Mouse (Mus musculus): Measurements from ENCODE around the gene Gimap8. TPM values are rescaled to one million over a fixed set of nuclear protein-coding genes. Genes with fewer than 3 reads are reported as not detected.

Gene Gimap8
- total and polyA plus RNA-seq, 2 experiments from 2014 or later, result 0.49 to 1.3 TPM

DNA sequence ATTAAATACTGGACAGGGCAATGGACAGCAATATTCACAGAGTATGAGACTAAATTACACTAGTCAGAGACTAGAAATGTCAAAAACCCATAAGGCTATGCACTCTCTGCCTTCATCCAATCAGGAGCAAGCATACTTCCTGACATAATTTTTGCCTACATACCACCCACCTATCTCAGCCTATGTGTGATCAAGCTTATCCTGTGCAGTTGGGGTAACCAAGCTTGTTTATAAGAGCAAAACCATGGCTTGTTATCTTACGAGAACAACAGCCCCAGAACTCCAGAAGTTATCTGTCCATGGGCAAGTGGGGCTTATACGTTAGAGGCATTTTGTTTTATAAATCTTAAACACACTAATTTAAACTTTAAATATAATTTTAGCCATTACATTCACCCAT, 11.9 kb upstream of the Gimap8 start:
- H3K4me1 ChIP-seq (ENCODE audit: insufficient read depth, low read length), result no peaks in the 10 kb centered on the region
- TF ChIP-seq CTCF (IDR thresholded peaks at IDR 0.05; ENCODE audit: low read depth), result no peak
- DNase-seq (ENCODE audit: low spot score), result no peak
- no peak overlapping the region for H3K4me3 ChIP-seq (ENCODE audit: low read length)
- H3K27me3 ChIP-seq (ENCODE audit: insufficient read depth, low read length), result no peaks in the 10 kb centered on the region
- H3K4me2 ChIP-seq (ENCODE audit: low read depth, low read length), result no peak overlapping the region
- no peak overlapping the region for H3K27ac ChIP-seq
- WGBS, result 91% methylated on average over 2 of the region's 2 CpGs
- no peaks in the 10 kb centered on the region; the same call in 1 of the 2 replicates for H3K36me3 ChIP-seq (ENCODE audit: insufficient read depth, low read length)
- no peak overlapping the region for H3K9ac ChIP-seq (replicated peaks; ENCODE audit: low read length)
- H3K9me3 ChIP-seq (ENCODE audit: low read length), result no peaks in the 10 kb centered on the region
- ATAC-seq, result no peak

DNA sequence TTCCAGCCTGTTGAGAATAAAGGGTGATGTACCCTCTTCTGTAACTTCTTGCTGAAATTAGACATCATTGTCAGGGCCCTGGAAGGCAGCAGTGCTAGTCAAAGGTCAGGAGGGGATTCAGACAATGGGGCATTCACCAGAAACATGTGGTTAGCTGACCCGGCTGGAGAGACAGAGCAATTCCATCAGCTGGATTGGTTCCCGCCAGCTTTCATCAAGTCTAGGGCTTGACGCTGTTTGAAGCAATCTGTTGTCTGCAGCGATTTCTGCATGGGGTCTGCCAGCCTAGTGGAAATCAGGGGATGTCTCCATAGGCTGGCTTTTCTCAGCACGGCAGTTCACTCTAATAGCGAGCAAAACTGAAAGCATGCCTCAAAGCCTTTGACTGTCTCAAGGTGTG, 10.5 kb upstream of the Gimap8 start:
- H3K4me2 ChIP-seq (ENCODE audit: low read depth, low read length), result no peak overlapping the region
- H3K4me1 ChIP-seq (ENCODE audit: insufficient read depth, low read length), result no peaks in the 10 kb centered on the region
- ATAC-seq, result no peak
- no peaks in the 10 kb centered on the region for H3K9me3 ChIP-seq (ENCODE audit: low read length)
- no peaks in the 10 kb centered on the region; the same call in 1 of the 2 replicates for H3K36me3 ChIP-seq (ENCODE audit: insufficient read depth, low read length)
- DNase-seq (ENCODE audit: low spot score), result peak; percentile 10
- H3K27me3 ChIP-seq (ENCODE audit: insufficient read depth, low read length), result no peaks in the 10 kb centered on the region
- WGBS, result 35% methylated on average over 6 of the region's 6 CpGs
- H3K27ac ChIP-seq, result no peak overlapping the region
- no peak overlapping the region for H3K9ac ChIP-seq (replicated peaks; ENCODE audit: low read length)
- no peak for TF ChIP-seq CTCF (IDR thresholded peaks at IDR 0.05; ENCODE audit: low read depth)
- H3K4me3 ChIP-seq (ENCODE audit: low read length), result no peak overlapping the region

DNA sequence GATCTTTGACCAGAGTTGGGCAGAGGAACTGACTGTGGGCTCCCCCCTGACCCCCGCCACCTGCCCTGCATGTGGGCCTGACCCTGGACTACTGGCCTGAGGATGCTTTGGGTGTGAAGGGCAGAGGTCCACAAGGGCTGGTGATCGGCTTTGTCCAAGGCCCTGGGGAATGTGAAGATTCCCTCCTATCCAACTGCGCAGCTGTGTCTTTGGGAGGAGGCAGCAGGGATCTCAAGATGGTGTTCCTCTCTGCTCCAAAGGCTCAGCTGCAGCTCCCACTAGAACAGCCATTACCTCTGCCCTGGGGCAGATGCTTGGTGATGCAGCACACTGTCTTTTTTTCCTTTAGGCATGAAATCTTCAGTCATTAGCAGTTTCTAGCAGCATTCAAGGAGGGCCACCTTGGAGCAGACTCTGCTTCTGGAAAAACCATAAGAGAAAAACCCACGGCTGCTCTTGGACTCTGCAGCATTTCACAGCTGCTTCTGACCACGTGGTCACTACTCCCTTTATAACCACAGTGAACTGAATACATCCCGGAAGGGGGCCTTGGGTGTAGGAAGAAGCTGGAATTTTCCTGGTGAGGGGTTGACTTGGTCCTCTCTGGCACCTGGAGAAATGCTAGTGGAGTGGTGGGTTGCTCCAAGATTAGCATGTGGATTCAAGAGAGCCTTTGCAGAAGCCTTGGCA, 9.1 kb upstream of the Gimap8 start:
- H3K27ac ChIP-seq, result no peak overlapping the region
- no peak for DNase-seq (ENCODE audit: low spot score)
- 63% methylated on average over 6 of the region's 6 CpGs for WGBS
- no peaks in the 10 kb centered on the region for H3K4me1 ChIP-seq (ENCODE audit: insufficient read depth, low read length)
- ATAC-seq, result no peak
- no peak overlapping the region for H3K9ac ChIP-seq (replicated peaks; ENCODE audit: low read length)
- no peak for TF ChIP-seq CTCF (IDR thresholded peaks at IDR 0.05; ENCODE audit: low read depth)
- no peak overlapping the region for H3K4me3 ChIP-seq (ENCODE audit: low read length)
- H3K27me3 ChIP-seq (ENCODE audit: insufficient read depth, low read length), result no peaks in the 10 kb centered on the region
- H3K36me3 ChIP-seq (ENCODE audit: insufficient read depth, low read length), result no peaks in the 10 kb centered on the region
- H3K9me3 ChIP-seq (ENCODE audit: low read length), result no peaks in the 10 kb centered on the region
- H3K4me2 ChIP-seq (ENCODE audit: low read depth, low read length), result no peak overlapping the region

DNA sequence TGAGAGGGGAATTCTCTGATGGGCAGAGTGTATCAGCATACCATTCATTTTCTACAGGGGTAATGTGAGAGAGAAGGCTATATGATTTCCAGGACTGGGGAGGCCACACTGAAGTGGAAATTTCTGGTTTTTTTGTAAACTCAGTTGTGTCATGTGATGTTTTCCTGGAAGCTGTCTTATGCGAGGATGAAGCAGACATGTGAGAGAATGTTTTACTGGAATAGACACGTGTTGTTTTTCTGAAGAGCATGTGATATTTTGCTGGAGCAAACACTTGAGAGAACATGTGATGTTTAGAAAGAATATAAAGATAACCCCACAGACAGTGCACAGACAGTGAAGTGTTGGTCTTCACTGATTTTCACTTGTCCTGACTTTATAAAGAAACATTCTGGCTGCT, 8.5 kb upstream of the Gimap8 start:
- Histone ChIP-seq H3K36me3 (ENCODE audit: insufficient read depth, low read length) (no peaks in the 10 kb centered on the region), H3K9me3 (ENCODE audit: low read length) (no peaks in the 10 kb centered on the region), H3K27me3 (ENCODE audit: insufficient read depth, low read length) (no peaks in the 10 kb centered on the region), H3K9ac (replicated peaks; ENCODE audit: low read length) (no peak overlapping the region), H3K4me3 (ENCODE audit: low read length) (no peak overlapping the region), H3K4me1 (ENCODE audit: insufficient read depth, low read length) (no peaks in the 10 kb centered on the region), H3K27ac (no peak overlapping the region), H3K4me2 (ENCODE audit: low read depth, low read length) (no peak overlapping the region)
- ATAC-seq (no peak), DNase-seq (ENCODE audit: low spot score) (no peak)
- TF ChIP-seq CTCF (IDR thresholded peaks at IDR 0.05; ENCODE audit: low read depth), result no peak
- WGBS, result 77% methylated on average over 2 of the region's 2 CpGs

DNA sequence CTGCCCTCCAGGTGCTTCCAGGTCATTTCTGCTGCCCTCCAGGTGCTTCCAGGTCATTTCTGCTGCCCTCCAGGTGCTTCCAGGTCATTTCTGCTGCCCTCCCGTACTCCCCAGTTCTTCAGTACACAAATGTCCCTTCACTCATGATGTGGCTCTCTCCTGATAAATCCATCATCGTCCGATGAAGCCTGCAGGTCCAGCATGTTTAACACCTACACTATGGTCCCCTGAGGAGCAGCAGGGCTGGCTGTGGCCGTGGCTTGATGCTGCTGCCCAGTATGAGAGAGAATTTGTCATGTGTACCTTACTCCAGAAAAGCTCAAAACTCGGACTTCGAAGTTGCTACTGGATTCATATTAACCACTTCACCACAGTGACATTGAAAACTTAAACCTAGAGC, 5.6 kb upstream of the Gimap8 start:
- Histone ChIP-seq H3K4me2 (ENCODE audit: low read depth, low read length) (no peak overlapping the region), H3K27me3 (ENCODE audit: insufficient read depth, low read length) (no peaks in the 10 kb centered on the region), H3K9me3 (ENCODE audit: low read length) (no peaks in the 10 kb centered on the region), H3K4me3 (ENCODE audit: low read length) (no peak overlapping the region), H3K4me1 (ENCODE audit: insufficient read depth, low read length) (no peaks in the 10 kb centered on the region), H3K27ac (no peak overlapping the region), H3K36me3 (ENCODE audit: insufficient read depth, low read length) (no peaks in the 10 kb centered on the region), H3K9ac (replicated peaks; ENCODE audit: low read length) (no peak overlapping the region)
- TF ChIP-seq CTCF (IDR thresholded peaks at IDR 0.05; ENCODE audit: low read depth), result no peak
- 78% methylated on average over 6 of the region's 6 CpGs for WGBS
- ATAC-seq (no peak), DNase-seq (ENCODE audit: low spot score) (no peak)

GRCm38 (mm10) chr6:48642764-48643292, 4.2 kb upstream of the Gimap8 start:
- DNase-seq (ENCODE audit: low spot score) (peak; percentile 93), ATAC-seq (peak; percentile 37)
- Histone ChIP-seq H3K4me1 (ENCODE audit: insufficient read depth, low read length) (no peaks in the 10 kb centered on the region), H3K4me2 (ENCODE audit: low read depth, low read length) (no peak overlapping the region), H3K9ac (replicated peaks; ENCODE audit: low read length) (no peak overlapping the region), H3K36me3 (ENCODE audit: insufficient read depth, low read length) (no peaks in the 10 kb centered on the region), H3K27ac (no peak overlapping the region), H3K9me3 (ENCODE audit: low read length) (no peaks in the 10 kb centered on the region), H3K4me3 (ENCODE audit: low read length) (no peak overlapping the region), H3K27me3 (ENCODE audit: insufficient read depth, low read length) (no peaks in the 10 kb centered on the region)
- TF ChIP-seq CTCF (IDR thresholded peaks at IDR 0.05; ENCODE audit: low read depth), result peak; percentile 77
- 19% methylated on average over 4 of the region's 4 CpGs for WGBS

GRCm38 (mm10) chr6:48645660-48646308, 1.2 kb upstream of the Gimap8 start:
- no peak overlapping the region for H3K4me2 ChIP-seq (ENCODE audit: low read depth, low read length)
- peak; percentile 50; the same call in 1 of the 2 replicates for ATAC-seq
- 13% methylated on average over 12 of the region's 12 CpGs for WGBS
- no peak overlapping the region for H3K4me3 ChIP-seq (ENCODE audit: low read length)
- H3K27me3 ChIP-seq (ENCODE audit: insufficient read depth, low read length), result no peaks in the 10 kb centered on the region
- no peak overlapping the region for H3K27ac ChIP-seq
- no peaks in the 10 kb centered on the region for H3K9me3 ChIP-seq (ENCODE audit: low read length)
- H3K4me1 ChIP-seq (ENCODE audit: insufficient read depth, low read length), result no peaks in the 10 kb centered on the region
- peak; percentile 88 for TF ChIP-seq CTCF (IDR thresholded peaks at IDR 0.05; ENCODE audit: low read depth)
- H3K36me3 ChIP-seq (ENCODE audit: insufficient read depth, low read length), result no peaks in the 10 kb centered on the region
- H3K9ac ChIP-seq (replicated peaks; ENCODE audit: low read length), result no peak overlapping the region
- peak; percentile 84 for DNase-seq (ENCODE audit: low spot score)
